Mouse (Mus musculus): ENCODE data around the gene Farp1. TPM values are rescaled to one million over a fixed set of nuclear protein-coding genes. Genes with fewer than 3 reads are reported as not detected.

Farp1 gene
- total and polyA plus RNA-seq, 3 experiments: 0.01 to 0.27 TPM; not detected in 1

DNA sequence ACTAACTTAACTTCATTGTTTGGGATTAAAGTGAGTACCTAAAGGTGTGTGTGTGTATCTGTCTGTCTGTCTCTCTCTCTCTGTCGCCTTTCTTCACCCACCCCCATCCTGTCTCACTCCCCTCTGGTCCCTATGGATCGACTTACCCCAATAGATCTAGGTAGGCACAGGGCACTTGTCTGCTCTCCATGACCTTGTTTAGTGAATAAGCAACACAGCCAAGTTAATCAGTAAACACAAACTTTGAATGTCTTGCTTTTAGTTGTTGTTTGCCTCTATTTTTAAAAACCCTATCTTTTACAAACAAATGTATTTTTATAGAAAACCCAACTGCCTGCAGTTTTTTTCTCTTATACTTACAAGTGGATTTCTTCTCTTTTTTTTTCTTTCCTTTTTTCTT, 123.6 kb downstream of the Farp1 start:
- no peaks in the 10 kb centered on the region for H3K4me1 ChIP-seq (ENCODE audit: insufficient read depth, low read depth, low read length)
- H3K9me3 ChIP-seq (replicated peaks): peaks cover 48% of the 10 kb centered on the region
- no peak for ATAC-seq (ENCODE audit: extremely low read depth, insufficient number of reproducible peaks, low FRiP score, poor library complexity, severe bottlenecking)
- TF ChIP-seq GATA2 (IDR thresholded peaks at IDR 0.05; ENCODE audit: borderline replicate concordance, low read depth, low read length) (no peak), POLR2AphosphoS5 (IDR thresholded peaks at IDR 0.05; ENCODE audit: insufficient replicate concordance, low read depth, low read length) (no peak), TAL1 (conservative IDR thresholded peaks at IDR 0.05; ENCODE audit: low read depth, low read length) (no peak), CTCF (IDR thresholded peaks at IDR 0.05; ENCODE audit: low read depth, low read length) (no peak), GATA1 (IDR thresholded peaks at IDR 0.05; ENCODE audit: borderline replicate concordance, low read length) (no peak)
- H3K4me3 ChIP-seq (ENCODE audit: low read depth, low read length): no peak overlapping the region
- no peak for DNase-seq (ENCODE audit: low spot score)
- no peaks in the 10 kb centered on the region for H3K27me3 ChIP-seq (ENCODE audit: insufficient read depth, low read length)
- no peaks in the 10 kb centered on the region for H3K36me3 ChIP-seq (replicated peaks)

GRCm38 (mm10) chr14:121162822-121163221, 127.8 kb downstream of the Farp1 start:
- no peaks in the 10 kb centered on the region for H3K4me1 ChIP-seq (ENCODE audit: insufficient read depth, low read depth, low read length)
- DNase-seq (ENCODE audit: low spot score) (no peak), ATAC-seq (ENCODE audit: extremely low read depth, insufficient number of reproducible peaks, low FRiP score, poor library complexity, severe bottlenecking) (no peak)
- no peaks in the 10 kb centered on the region for H3K27me3 ChIP-seq (ENCODE audit: insufficient read depth, low read length)
- H3K4me3 ChIP-seq (ENCODE audit: low read depth, low read length): no peak overlapping the region
- TF ChIP-seq POLR2AphosphoS5 (IDR thresholded peaks at IDR 0.05; ENCODE audit: insufficient replicate concordance, low read depth, low read length) (no peak), TAL1 (conservative IDR thresholded peaks at IDR 0.05; ENCODE audit: low read depth, low read length) (no peak), GATA2 (IDR thresholded peaks at IDR 0.05; ENCODE audit: borderline replicate concordance, low read depth, low read length) (no peak), CTCF (IDR thresholded peaks at IDR 0.05; ENCODE audit: low read depth, low read length) (no peak), GATA1 (IDR thresholded peaks at IDR 0.05; ENCODE audit: borderline replicate concordance, low read length) (no peak)
- peaks cover 55% of the 10 kb centered on the region for H3K9me3 ChIP-seq (replicated peaks)
- no peaks in the 10 kb centered on the region for H3K36me3 ChIP-seq (replicated peaks)

GRCm38 (mm10) chr14:121164866-121165265, 129.9 kb downstream of the Farp1 start:
- Histone ChIP-seq H3K4me1 (ENCODE audit: insufficient read depth, low read depth, low read length) (no peaks in the 10 kb centered on the region), H3K27me3 (ENCODE audit: insufficient read depth, low read length) (no peaks in the 10 kb centered on the region), H3K9me3 (replicated peaks) (peaks cover 60% of the 10 kb centered on the region), H3K4me3 (ENCODE audit: low read depth, low read length) (no peak overlapping the region), H3K36me3 (replicated peaks) (no peaks in the 10 kb centered on the region)
- no peak for TF ChIP-seq GATA2 (IDR thresholded peaks at IDR 0.05; ENCODE audit: borderline replicate concordance, low read depth, low read length)
- no peak for TF ChIP-seq CTCF (IDR thresholded peaks at IDR 0.05; ENCODE audit: low read depth, low read length)
- no peak for TF ChIP-seq GATA1 (IDR thresholded peaks at IDR 0.05; ENCODE audit: borderline replicate concordance, low read length)
- no peak for TF ChIP-seq POLR2AphosphoS5 (IDR thresholded peaks at IDR 0.05; ENCODE audit: insufficient replicate concordance, low read depth, low read length)
- no peak for TF ChIP-seq TAL1 (conservative IDR thresholded peaks at IDR 0.05; ENCODE audit: low read depth, low read length)
- DNase-seq (ENCODE audit: low spot score): no peak
- ATAC-seq (ENCODE audit: extremely low read depth, insufficient number of reproducible peaks, low FRiP score, poor library complexity, severe bottlenecking): no peak

DNA sequence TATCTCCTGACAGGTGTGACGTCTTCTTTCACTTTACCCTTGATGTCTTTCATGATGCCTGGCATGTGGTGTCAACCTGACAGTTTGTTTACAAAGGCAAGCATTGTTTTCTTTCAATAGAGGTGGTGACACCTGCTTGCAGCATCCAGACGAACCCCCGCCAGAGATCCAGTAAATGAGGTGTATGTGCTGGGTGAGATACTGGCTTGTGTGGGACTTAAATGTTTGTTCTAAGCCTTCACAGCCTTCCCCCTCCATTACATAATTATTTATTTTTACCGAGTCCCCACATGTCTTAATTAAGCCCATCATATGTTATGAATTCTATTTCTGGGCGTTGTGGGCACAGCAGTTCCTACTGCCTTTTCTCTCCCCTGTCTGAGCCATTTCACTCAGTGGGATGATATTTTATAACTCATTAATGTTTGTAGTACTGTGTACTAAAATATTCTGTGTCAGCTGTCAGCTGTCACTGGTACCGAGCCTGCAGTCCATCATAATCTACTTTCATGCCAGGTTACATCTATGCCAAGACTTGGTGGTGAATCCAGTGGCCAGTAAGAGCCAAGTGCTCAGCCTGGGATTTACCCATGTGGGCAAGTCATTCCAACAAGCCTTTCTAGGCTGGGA, 130.5 kb downstream of the Farp1 start:
- H3K9me3 ChIP-seq (replicated peaks): peaks cover 62% of the 10 kb centered on the region
- ATAC-seq (ENCODE audit: extremely low read depth, insufficient number of reproducible peaks, low FRiP score, poor library complexity, severe bottlenecking) (no peak), DNase-seq (ENCODE audit: low spot score) (no peak)
- H3K36me3 ChIP-seq (replicated peaks): no peaks in the 10 kb centered on the region
- H3K27me3 ChIP-seq (ENCODE audit: insufficient read depth, low read length): no peaks in the 10 kb centered on the region
- H3K4me1 ChIP-seq (ENCODE audit: insufficient read depth, low read depth, low read length): no peaks in the 10 kb centered on the region
- no peak for TF ChIP-seq POLR2AphosphoS5 (IDR thresholded peaks at IDR 0.05; ENCODE audit: insufficient replicate concordance, low read depth, low read length)
- H3K4me3 ChIP-seq (ENCODE audit: low read depth, low read length): no peak overlapping the region

- H3K4me3 ChIP-seq (ENCODE audit: low read depth, low read length): no peak overlapping the region
- TF ChIP-seq GATA1 (IDR thresholded peaks at IDR 0.05; ENCODE audit: borderline replicate concordance, low read length) (no peak), TAL1 (conservative IDR thresholded peaks at IDR 0.05; ENCODE audit: low read depth, low read length) (no peak), POLR2AphosphoS5 (IDR thresholded peaks at IDR 0.05; ENCODE audit: insufficient replicate concordance, low read depth, low read length) (no peak), CTCF (IDR thresholded peaks at IDR 0.05; ENCODE audit: low read depth, low read length) (no peak), GATA2 (IDR thresholded peaks at IDR 0.05; ENCODE audit: borderline replicate concordance, low read depth, low read length) (no peak)
- DNase-seq (ENCODE audit: low spot score) (no peak), ATAC-seq (ENCODE audit: extremely low read depth, insufficient number of reproducible peaks, low FRiP score, poor library complexity, severe bottlenecking) (no peak)
- H3K27me3 ChIP-seq (ENCODE audit: insufficient read depth, low read length): no peaks in the 10 kb centered on the region
- H3K9me3 ChIP-seq (replicated peaks): peaks cover 63% of the 10 kb centered on the region
- H3K4me1 ChIP-seq (ENCODE audit: insufficient read depth, low read depth, low read length): no peaks in the 10 kb centered on the region
- no peaks in the 10 kb centered on the region for H3K36me3 ChIP-seq (replicated peaks)
These were observed 131.0 kb downstream of the Farp1 start for GRCm38 (mm10) chr14:121166038-121166436.

DNA sequence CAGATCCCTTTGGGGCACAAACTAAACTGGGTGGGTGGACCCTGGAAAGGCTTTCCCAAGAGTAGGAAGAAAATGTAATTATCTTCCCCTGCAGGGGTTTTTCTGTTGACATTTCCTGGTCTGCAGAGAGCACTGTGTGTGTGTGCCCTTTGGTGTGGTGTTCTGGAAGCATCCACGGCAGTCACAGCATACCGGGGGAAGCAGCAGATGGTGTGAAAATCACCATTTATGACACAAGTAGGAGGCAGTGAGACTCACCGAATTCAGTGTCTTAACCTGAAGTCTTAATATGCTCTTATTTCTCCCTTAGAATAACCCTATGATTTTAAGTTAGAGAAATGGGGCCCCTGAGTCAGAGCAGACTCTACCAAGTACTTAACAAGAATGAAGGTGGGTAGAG, 133.7 kb downstream of the Farp1 start:
- Histone ChIP-seq H3K27me3 (ENCODE audit: insufficient read depth, low read length) (no peaks in the 10 kb centered on the region), H3K36me3 (replicated peaks) (no peaks in the 10 kb centered on the region), H3K4me3 (ENCODE audit: low read depth, low read length) (no peak overlapping the region), H3K9me3 (replicated peaks) (peaks cover 60% of the 10 kb centered on the region), H3K4me1 (ENCODE audit: insufficient read depth, low read depth, low read length) (no peaks in the 10 kb centered on the region)
- ATAC-seq (ENCODE audit: extremely low read depth, insufficient number of reproducible peaks, low FRiP score, poor library complexity, severe bottlenecking): no peak
- DNase-seq (ENCODE audit: low spot score): no peak
- TF ChIP-seq GATA2 (IDR thresholded peaks at IDR 0.05; ENCODE audit: borderline replicate concordance, low read depth, low read length) (no peak), CTCF (IDR thresholded peaks at IDR 0.05; ENCODE audit: low read depth, low read length) (no peak), GATA1 (IDR thresholded peaks at IDR 0.05; ENCODE audit: borderline replicate concordance, low read length) (no peak), POLR2AphosphoS5 (IDR thresholded peaks at IDR 0.05; ENCODE audit: insufficient replicate concordance, low read depth, low read length) (no peak), TAL1 (conservative IDR thresholded peaks at IDR 0.05; ENCODE audit: low read depth, low read length) (no peak)

Data from G1E (cell line).